Mouse (Mus musculus): ENCODE measurements around the gene Slc15a5. TPM values are rescaled to one million over a fixed set of nuclear protein-coding genes. Genes with fewer than 3 reads are reported as not detected.

The Slc15a5 gene
- polyA plus RNA-seq, 1 experiment from 2014 or later = not detected

GRCm38 (mm10) chr6:137985169-137985568 is 94.5 kb downstream of the Slc15a5 start:
- ATAC-seq (replicated peaks; ENCODE audit: extremely low read depth, insufficient read depth, low FRiP score) = no peak

GRCm38 (mm10) chr6:137982195-137982737 is 97.5 kb downstream of the Slc15a5 start:
- WGBS = 58% methylated on average over 19 of the region's 19 CpGs
- H3K4me1 ChIP-seq (ENCODE audit: control insufficient read depth, insufficient read depth, low read length) = no peaks in the 10 kb centered on the region
- ATAC-seq (replicated peaks; ENCODE audit: extremely low read depth, insufficient read depth, low FRiP score) = no peak
- H3K4me2 ChIP-seq (ENCODE audit: low read depth, low read length) = no peak overlapping the region
- H3K27ac ChIP-seq (ENCODE audit: low read length) = no peak overlapping the region
- H3K9me3 ChIP-seq (replicated peaks; ENCODE audit: control insufficient read depth, low read length) = no peaks in the 10 kb centered on the region
- no peaks in the 10 kb centered on the region for H3K27me3 ChIP-seq (ENCODE audit: control insufficient read depth, insufficient read depth, low read length)
- H3K4me3 ChIP-seq (ENCODE audit: low read length) = no peak overlapping the region
- no peaks in the 10 kb centered on the region for H3K36me3 ChIP-seq (ENCODE audit: control insufficient read depth, insufficient read depth)
- H3K9ac ChIP-seq (ENCODE audit: low read length) = no peak overlapping the region

More at GRCm38 (mm10) chr6:137985169-137985568, 94.5 kb downstream of the Slc15a5 start:
- Histone ChIP-seq H3K27ac (ENCODE audit: low read length) (no peak overlapping the region), H3K27me3 (ENCODE audit: control insufficient read depth, insufficient read depth, low read length) (no peaks in the 10 kb centered on the region), H3K9me3 (replicated peaks; ENCODE audit: control insufficient read depth, low read length) (no peaks in the 10 kb centered on the region), H3K4me3 (ENCODE audit: low read length) (no peak overlapping the region), H3K36me3 (ENCODE audit: control insufficient read depth, insufficient read depth) (no peaks in the 10 kb centered on the region), H3K4me1 (ENCODE audit: control insufficient read depth, insufficient read depth, low read length) (no peaks in the 10 kb centered on the region), H3K9ac (ENCODE audit: low read length) (no peak overlapping the region), H3K4me2 (ENCODE audit: low read depth, low read length) (no peak overlapping the region)
- 85% methylated on average over 6 of the region's 6 CpGs for WGBS

- Histone ChIP-seq H3K4me1 (ENCODE audit: control insufficient read depth, insufficient read depth, low read length) (no peaks in the 10 kb centered on the region), H3K4me2 (ENCODE audit: low read depth, low read length) (no peak overlapping the region), H3K9me3 (replicated peaks; ENCODE audit: control insufficient read depth, low read length) (no peaks in the 10 kb centered on the region), H3K27me3 (ENCODE audit: control insufficient read depth, insufficient read depth, low read length) (no peaks in the 10 kb centered on the region), H3K27ac (ENCODE audit: low read length) (no peak overlapping the region), H3K36me3 (ENCODE audit: control insufficient read depth, insufficient read depth) (no peaks in the 10 kb centered on the region), H3K9ac (ENCODE audit: low read length) (no peak overlapping the region), H3K4me3 (ENCODE audit: low read length) (no peak overlapping the region)
- ATAC-seq (replicated peaks; ENCODE audit: extremely low read depth, insufficient read depth, low FRiP score) = no peak
- 77% methylated on average over 10 of the region's 10 CpGs for WGBS
Observed at GRCm38 (mm10) chr6:137980905-137981696, 98.6 kb downstream of the Slc15a5 start.

GRCm38 (mm10) chr6:137980413-137980812 is 99.3 kb downstream of the Slc15a5 start:
- Histone ChIP-seq H3K4me2 (ENCODE audit: low read depth, low read length) (no peak overlapping the region), H3K27ac (ENCODE audit: low read length) (no peak overlapping the region), H3K4me1 (ENCODE audit: control insufficient read depth, insufficient read depth, low read length) (no peaks in the 10 kb centered on the region), H3K9ac (ENCODE audit: low read length) (no peak overlapping the region), H3K27me3 (ENCODE audit: control insufficient read depth, insufficient read depth, low read length) (no peaks in the 10 kb centered on the region), H3K4me3 (ENCODE audit: low read length) (no peak overlapping the region), H3K9me3 (replicated peaks; ENCODE audit: control insufficient read depth, low read length) (no peaks in the 10 kb centered on the region), H3K36me3 (ENCODE audit: control insufficient read depth, insufficient read depth) (no peaks in the 10 kb centered on the region)
- no peak for ATAC-seq (replicated peaks; ENCODE audit: extremely low read depth, insufficient read depth, low FRiP score)
- WGBS = 71% methylated on average over 8 of the region's 8 CpGs

GRCm38 (mm10) chr6:137979802-137980201 is 99.9 kb downstream of the Slc15a5 start:
- 85% methylated on average over 12 of the region's 12 CpGs for WGBS
- ATAC-seq (replicated peaks; ENCODE audit: extremely low read depth, insufficient read depth, low FRiP score) = no peak
- peaks cover 3% of the 10 kb centered on the region; the same call in 1 of the 2 replicates for H3K9me3 ChIP-seq (replicated peaks; ENCODE audit: control insufficient read depth, low read length)
- no peak overlapping the region for H3K9ac ChIP-seq (ENCODE audit: low read length)
- no peak overlapping the region for H3K4me3 ChIP-seq (ENCODE audit: low read length)
- H3K27ac ChIP-seq (ENCODE audit: low read length) = no peak overlapping the region
- H3K4me1 ChIP-seq (ENCODE audit: control insufficient read depth, insufficient read depth, low read length) = no peaks in the 10 kb centered on the region
- H3K36me3 ChIP-seq (ENCODE audit: control insufficient read depth, insufficient read depth) = no peaks in the 10 kb centered on the region
- H3K27me3 ChIP-seq (ENCODE audit: control insufficient read depth, insufficient read depth, low read length) = no peaks in the 10 kb centered on the region
- no peak overlapping the region for H3K4me2 ChIP-seq (ENCODE audit: low read depth, low read length)

GRCm38 (mm10) chr6:137976021-137976420 is 103.7 kb downstream of the Slc15a5 start:
- Histone ChIP-seq H3K4me2 (ENCODE audit: low read depth, low read length) (no peak overlapping the region), H3K4me1 (ENCODE audit: control insufficient read depth, insufficient read depth, low read length) (no peaks in the 10 kb centered on the region), H3K4me3 (ENCODE audit: low read length) (no peak overlapping the region), H3K27me3 (ENCODE audit: control insufficient read depth, insufficient read depth, low read length) (no peaks in the 10 kb centered on the region), H3K9me3 (replicated peaks; ENCODE audit: control insufficient read depth, low read length) (peaks cover 3% of the 10 kb centered on the region; the same call in 1 of the 2 replicates), H3K27ac (ENCODE audit: low read length) (no peak overlapping the region), H3K36me3 (ENCODE audit: control insufficient read depth, insufficient read depth) (no peaks in the 10 kb centered on the region), H3K9ac (ENCODE audit: low read length) (no peak overlapping the region)
- no peak for ATAC-seq (replicated peaks; ENCODE audit: extremely low read depth, insufficient read depth, low FRiP score)
- 95% methylated on average over 3 of the region's 3 CpGs for WGBS

GRCm38 (mm10) chr6:137963703-137964102 is 116.0 kb downstream of the Slc15a5 start:
- 77% methylated on average over 7 of the region's 7 CpGs for WGBS
- no peak for ATAC-seq (replicated peaks; ENCODE audit: extremely low read depth, insufficient read depth, low FRiP score)

GRCm38 (mm10) chr6:137962836-137963235 is 116.9 kb downstream of the Slc15a5 start:
- H3K36me3 ChIP-seq (ENCODE audit: control insufficient read depth, insufficient read depth) = no peaks in the 10 kb centered on the region
- H3K9ac ChIP-seq (ENCODE audit: low read length) = no peak overlapping the region
- WGBS = 71% methylated on average over 4 of the region's 4 CpGs
- no peaks in the 10 kb centered on the region for H3K9me3 ChIP-seq (replicated peaks; ENCODE audit: control insufficient read depth, low read length)
- no peak for ATAC-seq (replicated peaks; ENCODE audit: extremely low read depth, insufficient read depth, low FRiP score)
- no peaks in the 10 kb centered on the region for H3K27me3 ChIP-seq (ENCODE audit: control insufficient read depth, insufficient read depth, low read length)
- H3K4me1 ChIP-seq (ENCODE audit: control insufficient read depth, insufficient read depth, low read length) = no peaks in the 10 kb centered on the region
- H3K27ac ChIP-seq (ENCODE audit: low read length) = no peak overlapping the region
- H3K4me3 ChIP-seq (ENCODE audit: low read length) = no peak overlapping the region
- no peak overlapping the region for H3K4me2 ChIP-seq (ENCODE audit: low read depth, low read length)

More at GRCm38 (mm10) chr6:137963703-137964102, 116.0 kb downstream of the Slc15a5 start:
- H3K4me1 ChIP-seq (ENCODE audit: control insufficient read depth, insufficient read depth, low read length) = no peaks in the 10 kb centered on the region
- H3K27ac ChIP-seq (ENCODE audit: low read length) = no peak overlapping the region
- no peaks in the 10 kb centered on the region for H3K9me3 ChIP-seq (replicated peaks; ENCODE audit: control insufficient read depth, low read length)
- H3K9ac ChIP-seq (ENCODE audit: low read length) = no peak overlapping the region
- no peaks in the 10 kb centered on the region for H3K27me3 ChIP-seq (ENCODE audit: control insufficient read depth, insufficient read depth, low read length)
- no peak overlapping the region for H3K4me3 ChIP-seq (ENCODE audit: low read length)
- H3K4me2 ChIP-seq (ENCODE audit: low read depth, low read length) = no peak overlapping the region
- H3K36me3 ChIP-seq (ENCODE audit: control insufficient read depth, insufficient read depth) = no peaks in the 10 kb centered on the region

GRCm38 (mm10) chr6:137960023-137960778 is 119.5 kb downstream of the Slc15a5 start:
- WGBS = 84% methylated on average over 4 of the region's 4 CpGs
- Histone ChIP-seq H3K27me3 (ENCODE audit: control insufficient read depth, insufficient read depth, low read length) (no peaks in the 10 kb centered on the region), H3K9ac (ENCODE audit: low read length) (no peak overlapping the region), H3K27ac (ENCODE audit: low read length) (no peak overlapping the region), H3K36me3 (ENCODE audit: control insufficient read depth, insufficient read depth) (no peaks in the 10 kb centered on the region), H3K4me1 (ENCODE audit: control insufficient read depth, insufficient read depth, low read length) (no peaks in the 10 kb centered on the region), H3K4me3 (ENCODE audit: low read length) (no peak overlapping the region), H3K9me3 (replicated peaks; ENCODE audit: control insufficient read depth, low read length) (no peaks in the 10 kb centered on the region), H3K4me2 (ENCODE audit: low read depth, low read length) (no peak overlapping the region)
- ATAC-seq (replicated peaks; ENCODE audit: extremely low read depth, insufficient read depth, low FRiP score) = no peak
